Mouse (Mus musculus) limb, embryonic 11.5 days (tissue): ENCODE data around the gene Dcxr. TPM values are rescaled to one million over a fixed set of nuclear protein-coding genes. Genes with fewer than 3 reads are reported as not detected.
A peak's percentile ranks its signal among the peaks of the same experiment; 100 is the strongest.
"Not testable (repeated sequence)": the region's sequence is repeated elsewhere in the genome, so short reads cannot be mapped to it uniquely, and the experiment has no call there.

Experiments
- ATAC-seq: fragments of 200-750 bp; cut with Nextera tagmentation; 2 replicates; pipeline ENCODE4 v1.8.0; 2017; ENCODE audit warnings: low read depth; ENCODE audit not compliant: insufficient number of reproducible peaks, low FRiP score, low TSS enrichment
- DNase-seq: peaks from one replicate; pipeline ENCODE4 v3.0.0-alpha.2; 2015; ENCODE audit warnings: low spot score
- H3K27ac ChIP-seq: fragments of 300-500 bp; sonication (generic); replicated peaks from 2 replicates; pipeline ENCODE4 v1.5.1; 2014; ENCODE audit warnings: low read depth, mild to moderate bottlenecking, low read length
- H3K27me3 ChIP-seq: fragments of 300-500 bp; sonication (generic); 2 replicates; pipeline ENCODE4 v1.6.1; 2014; ENCODE audit warnings: mild to moderate bottlenecking, low read length, mixed read lengths; ENCODE audit not compliant: control insufficient read depth, insufficient read depth
- H3K36me3 ChIP-seq: fragments of 300-500 bp; sonication (generic); 2 replicates; pipeline ENCODE4 v1.6.1; 2014; ENCODE audit warnings: mild to moderate bottlenecking, low read length, moderate library complexity, mixed read lengths; ENCODE audit not compliant: control insufficient read depth, insufficient read depth
- H3K4me1 ChIP-seq: fragments of 300-500 bp; sonication (generic); 2 replicates; pipeline ENCODE4 v1.6.1; 2014; ENCODE audit warnings: low read length, mixed read lengths; ENCODE audit not compliant: control insufficient read depth, insufficient read depth
- H3K4me2 ChIP-seq: fragments of 300-500 bp; sonication (generic); 2 replicates; pipeline ENCODE4 v1.6.1; 2014; ENCODE audit warnings: low read depth, mild to moderate bottlenecking, moderate library complexity; ENCODE audit not compliant: severe bottlenecking
- H3K4me3 ChIP-seq: fragments of 300-500 bp; sonication (generic); 2 replicates; pipeline ENCODE4 v1.5.1; 2014; ENCODE audit warnings: low read depth, low read length
- H3K9ac ChIP-seq: fragments of 300-500 bp; sonication (generic); 2 replicates; pipeline ENCODE4 v1.6.1; 2014; ENCODE audit warnings: mild to moderate bottlenecking, low read length
- H3K9me3 ChIP-seq: fragments of 300-500 bp; sonication (generic); 2 replicates; pipeline ENCODE4 v1.6.1; 2016; ENCODE audit warnings: low read length; ENCODE audit not compliant: control insufficient read depth
- WGBS: fragments of 180-500 bp; shearing (Covaris S2); extraction: QIAGEN DNeasy Blood & Tissue Kit; methylation state at CpG from one replicate; pipeline ENCODE4 v1.1.7; 2014; 5-methylcytosine and 5-hydroxymethylcytosine counted together
- polyA plus RNA-seq: library from polyadenylated mRNA; unstranded; fragments of >200 nt; fragmentation: Nextera tagmentation; extraction: Ambion mirVana; gene quantifications from 2 replicates; pipeline ENCODE4 v1.2.1, GENCODE M21; 2014

The Dcxr gene
- polyA plus RNA-seq = 12.4 and 16.5 TPM in 2 replicates

DNA sequence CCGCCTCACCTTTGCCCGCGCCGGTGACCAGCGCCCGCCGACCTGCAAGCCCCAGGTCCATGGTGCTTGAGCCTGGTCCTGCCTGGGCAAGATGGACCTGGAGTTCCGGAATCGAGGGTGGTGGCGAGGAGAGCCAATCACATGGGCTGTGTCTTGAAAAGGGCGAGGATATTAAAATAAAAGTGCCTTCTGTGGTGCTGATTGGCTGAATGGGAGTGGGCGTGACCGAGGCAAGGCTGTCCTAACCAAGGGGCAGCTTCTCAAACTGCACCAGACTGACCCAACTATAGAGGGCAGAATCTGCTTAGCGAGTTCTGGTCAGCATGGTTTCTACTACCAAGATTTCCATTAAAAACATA, at the start of gene Dcxr:
TSS of gene Dcxr (minus strand) at position 113 of the 359 bp plus-strand sequence.
- 0 out of 2 replicates have a peak within 1 kb of the TSS, but pooled peaks have one; percentile 48 for H3K9ac ChIP-seq
- H3K4me1 ChIP-seq = peaks cover 7% of the 10 kb centered on the region; the same call in 1 of the 2 replicates
- peak within 1 kb of the TSS; percentile 77 for H3K4me2 ChIP-seq
- H3K4me3 ChIP-seq = peak within 1 kb of the TSS; percentile 50
- H3K9me3 ChIP-seq = no peaks in the 10 kb centered on the region
- peak; percentile 87 for DNase-seq
- peak; percentile 85 for ATAC-seq
- no peaks in the 10 kb centered on the region for H3K27me3 ChIP-seq
- WGBS = under 1% methylated on average over 14 of the region's 14 CpGs
- no peak within 1 kb of the TSS for H3K27ac ChIP-seq
- H3K36me3 ChIP-seq = no peaks in the 10 kb centered on the region

DNA sequence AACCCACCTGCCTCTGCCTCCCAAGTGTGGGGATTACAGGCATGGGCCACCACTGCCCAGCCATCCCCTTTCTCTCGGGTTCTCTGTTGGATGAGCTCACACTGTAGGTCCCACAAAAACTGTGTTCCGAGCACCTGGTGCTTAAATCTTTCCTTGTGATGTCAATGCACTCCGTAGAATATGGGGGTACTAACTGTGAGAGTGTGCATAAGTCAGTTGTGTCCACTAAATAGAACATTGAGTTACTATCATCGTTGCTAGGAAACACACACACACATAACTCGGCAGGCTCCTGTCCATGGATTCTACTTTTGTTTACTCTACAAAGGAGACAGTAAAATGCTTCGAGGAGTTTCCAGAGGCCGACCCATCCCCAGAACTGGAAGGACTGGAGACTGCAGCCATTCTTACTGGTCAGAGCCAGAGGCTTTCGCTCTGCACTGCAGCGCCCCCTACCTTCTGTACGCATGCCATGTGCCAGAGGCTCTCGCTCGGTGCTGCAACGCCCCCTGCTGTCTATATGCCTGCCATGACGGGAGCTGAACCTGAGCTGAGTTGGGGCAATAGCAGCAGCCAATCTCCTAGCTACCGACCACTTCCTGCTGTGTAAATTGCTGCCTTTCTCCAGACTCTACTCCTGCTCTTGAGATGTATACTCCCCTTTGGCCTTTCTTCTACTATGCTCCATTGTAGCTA, 48.8 kb upstream of the Dcxr start:
- peak; percentile 74; the same call in 1 of the 2 replicates for ATAC-seq
- no peak overlapping the region for H3K4me2 ChIP-seq
- peak; percentile 97 for DNase-seq
- no peaks in the 10 kb centered on the region for H3K27me3 ChIP-seq
- H3K9ac ChIP-seq = no peak overlapping the region
- no peaks in the 10 kb centered on the region for H3K9me3 ChIP-seq
- H3K27ac ChIP-seq = no peak overlapping the region
- H3K4me1 ChIP-seq = 0 out of 2 replicates have a peak, but pooled peaks cover 2% of the 10 kb centered on the region
- no peaks in the 10 kb centered on the region for H3K36me3 ChIP-seq
- 30% methylated on average over 15 of the region's 15 CpGs for WGBS
- H3K4me3 ChIP-seq = no peak overlapping the region

DNA sequence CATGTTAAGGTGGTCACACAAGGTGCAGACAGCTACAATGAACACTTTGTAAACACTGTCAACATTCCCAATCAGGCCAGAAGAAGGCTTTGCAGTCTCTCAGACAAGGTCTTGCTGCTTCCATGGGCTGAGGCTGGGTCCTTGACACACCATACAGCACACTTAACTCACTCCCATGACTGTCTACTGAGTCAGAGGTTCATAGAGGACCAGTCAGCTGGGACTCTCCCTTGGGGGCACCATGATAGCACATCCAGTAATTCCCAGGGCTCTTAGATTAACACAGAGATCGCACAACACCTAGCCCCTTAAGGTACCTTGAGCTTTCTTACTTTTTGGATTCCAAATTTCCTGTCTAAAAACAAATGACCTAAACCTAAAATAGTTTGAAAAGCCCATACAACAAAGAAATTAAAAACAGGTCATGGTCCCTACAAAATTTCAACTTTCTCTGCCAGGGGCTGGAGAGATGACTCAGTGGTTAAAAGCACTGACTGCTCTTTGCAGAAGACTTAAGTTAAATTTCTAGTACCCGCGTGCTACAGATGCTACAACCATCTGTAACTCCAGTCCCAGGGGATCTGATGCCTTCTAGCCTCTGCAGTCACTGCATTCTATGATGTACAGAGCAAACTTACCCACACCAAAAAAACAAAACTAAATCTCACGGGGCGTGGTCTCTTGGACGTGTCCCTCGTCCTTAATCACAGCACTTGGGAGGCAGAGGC, 46.5 kb upstream of the Dcxr start:
- 86% methylated on average over 7 of the region's 7 CpGs for WGBS
- H3K27me3 ChIP-seq = no peaks in the 10 kb centered on the region
- no peak overlapping the region for H3K9ac ChIP-seq
- 0 out of 2 replicates have a peak, but pooled peaks cover 2% of the 10 kb centered on the region for H3K4me1 ChIP-seq
- H3K4me3 ChIP-seq = no peak overlapping the region
- no peak for DNase-seq
- H3K9me3 ChIP-seq = no peaks in the 10 kb centered on the region
- H3K4me2 ChIP-seq = no peak overlapping the region
- H3K27ac ChIP-seq = no peak overlapping the region
- no peak for ATAC-seq
- no peaks in the 10 kb centered on the region for H3K36me3 ChIP-seq

DNA sequence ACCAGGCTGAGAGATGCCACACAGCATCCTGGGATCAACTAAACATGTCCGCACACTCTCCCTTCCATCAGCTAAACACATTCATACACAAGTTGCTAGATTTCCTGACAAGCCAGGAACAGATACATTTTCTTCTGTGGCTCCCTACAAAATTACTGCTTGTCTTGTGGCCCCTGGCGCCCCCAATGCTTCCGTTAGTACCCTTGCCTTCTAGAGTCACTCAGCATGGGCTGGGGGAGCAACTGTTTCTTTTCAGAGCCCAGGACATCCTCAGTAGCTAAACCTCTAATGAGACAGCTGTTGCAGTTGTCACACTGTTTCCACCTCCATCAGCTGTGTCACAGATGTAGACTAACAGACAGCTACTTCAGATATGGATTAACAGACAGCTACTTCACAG, 45.7 kb upstream of the Dcxr start:
- no peaks in the 10 kb centered on the region for H3K27me3 ChIP-seq
- no peak overlapping the region for H3K27ac ChIP-seq
- H3K4me1 ChIP-seq = 0 out of 2 replicates have a peak, but pooled peaks cover 2% of the 10 kb centered on the region
- no peaks in the 10 kb centered on the region for H3K36me3 ChIP-seq
- DNase-seq (no peak), ATAC-seq (no peak)
- 74% methylated on average over 3 of the region's 3 CpGs for WGBS
- H3K4me2 ChIP-seq = no peak overlapping the region
- no peak overlapping the region for H3K4me3 ChIP-seq
- no peaks in the 10 kb centered on the region for H3K9me3 ChIP-seq
- no peak overlapping the region for H3K9ac ChIP-seq

DNA sequence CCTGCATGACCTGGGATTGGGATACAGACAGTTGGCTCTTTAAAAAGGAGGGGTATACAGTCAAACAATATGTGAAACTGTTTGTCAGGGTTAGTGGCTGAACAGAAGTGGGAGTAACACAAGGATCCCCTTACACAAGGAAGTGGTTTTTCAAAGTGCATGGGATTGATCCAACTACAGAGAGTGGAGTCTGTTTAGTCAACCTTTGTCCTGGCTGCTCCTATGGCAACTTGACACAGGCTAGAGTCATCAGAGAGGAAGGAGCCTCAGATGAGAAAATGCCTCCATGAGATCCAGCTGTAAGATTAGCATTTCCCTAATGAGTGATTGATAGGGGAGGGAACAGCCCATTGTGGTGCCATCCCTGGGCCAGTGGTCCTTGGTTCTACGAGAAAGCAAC, 41.1 kb upstream of the Dcxr start:
- 69% methylated on average over 1 of the region's 1 CpGs for WGBS
- Histone ChIP-seq H3K4me2 (no peak overlapping the region), H3K4me1 (no peaks in the 10 kb centered on the region), H3K9ac (no peak overlapping the region), H3K9me3 (no peaks in the 10 kb centered on the region), H3K4me3 (no peak overlapping the region), H3K36me3 (no peaks in the 10 kb centered on the region), H3K27ac (no peak overlapping the region), H3K27me3 (no peaks in the 10 kb centered on the region)
- DNase-seq (no peak), ATAC-seq (no peak)

DNA sequence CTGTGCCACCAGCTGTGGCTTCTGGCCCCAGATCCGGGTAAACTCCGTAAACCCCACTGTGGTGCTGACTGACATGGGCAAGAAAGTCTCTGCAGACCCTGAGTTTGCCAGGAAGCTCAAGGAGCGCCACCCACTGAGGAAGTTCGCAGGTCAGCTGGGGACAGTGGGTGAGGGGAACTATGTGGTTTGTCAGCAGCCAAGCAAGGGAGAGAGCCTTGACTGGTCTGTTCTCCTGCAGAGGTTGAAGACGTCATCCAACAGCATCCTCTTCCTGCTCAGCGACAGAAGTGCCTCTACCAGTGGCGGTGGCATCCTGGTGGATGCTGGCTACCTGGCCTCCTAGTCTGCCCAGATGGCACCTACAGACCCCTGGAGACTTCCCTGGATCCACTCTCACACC, 39.9 kb upstream of the Dcxr start:
- WGBS = 76% methylated on average over 3 of the region's 7 CpGs
- H3K4me2 ChIP-seq, H3K4me1 ChIP-seq, H3K27ac ChIP-seq, ATAC-seq, H3K4me3 ChIP-seq, H3K9ac ChIP-seq, DNase-seq, H3K9me3 ChIP-seq, H3K36me3 ChIP-seq, H3K27me3 ChIP-seq: not testable (repeated sequence)

DNA sequence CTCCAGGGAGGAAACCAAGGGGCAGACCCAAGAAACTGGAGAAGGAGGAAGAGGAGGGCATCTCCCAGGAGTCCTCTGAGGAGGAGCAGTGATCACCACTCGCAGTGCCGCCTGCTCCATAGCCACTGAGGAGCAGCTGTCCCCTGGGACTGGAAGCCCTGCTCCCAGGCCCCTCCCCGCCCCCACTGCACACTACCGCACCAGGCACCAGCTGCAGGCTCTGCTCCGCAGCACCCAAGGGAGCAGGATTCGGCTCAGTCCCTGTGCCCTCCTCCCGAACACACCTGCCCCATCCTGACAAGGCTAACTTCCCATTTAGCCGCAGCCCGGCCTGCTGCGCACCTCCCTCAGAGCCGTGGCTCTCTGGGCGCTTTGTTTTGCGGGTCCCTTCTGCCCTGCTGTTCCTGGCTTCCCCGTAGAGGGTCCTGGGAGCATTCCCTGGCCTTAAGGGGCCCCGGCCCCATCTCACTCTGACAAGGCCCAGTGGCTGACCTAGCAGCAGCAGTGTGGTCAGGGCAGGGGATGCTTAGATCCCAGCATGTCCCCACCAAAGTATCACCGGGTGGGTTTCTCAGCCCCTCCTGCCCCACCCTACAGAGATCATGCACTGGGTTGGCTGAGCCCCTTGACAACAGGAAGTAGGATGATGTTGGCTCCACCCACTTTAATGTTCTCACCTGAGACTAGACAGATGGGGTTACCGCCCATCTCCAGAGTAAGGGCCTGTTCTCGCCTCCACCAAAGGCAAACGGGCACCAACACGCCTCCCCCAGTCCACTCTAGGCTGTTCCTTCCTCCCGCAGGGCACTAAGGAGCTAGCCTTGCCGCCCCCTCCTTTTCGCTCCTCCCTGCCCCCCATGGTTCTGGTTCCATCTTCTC, 36.3 kb upstream of the Dcxr start:
- H3K4me1 ChIP-seq, H3K4me2 ChIP-seq, H3K27me3 ChIP-seq, H3K36me3 ChIP-seq, H3K27ac ChIP-seq, ATAC-seq, H3K9me3 ChIP-seq, DNase-seq, H3K9ac ChIP-seq, H3K4me3 ChIP-seq: not testable (repeated sequence)
- WGBS = 0% methylated on average over 3 of the region's 23 CpGs

DNA sequence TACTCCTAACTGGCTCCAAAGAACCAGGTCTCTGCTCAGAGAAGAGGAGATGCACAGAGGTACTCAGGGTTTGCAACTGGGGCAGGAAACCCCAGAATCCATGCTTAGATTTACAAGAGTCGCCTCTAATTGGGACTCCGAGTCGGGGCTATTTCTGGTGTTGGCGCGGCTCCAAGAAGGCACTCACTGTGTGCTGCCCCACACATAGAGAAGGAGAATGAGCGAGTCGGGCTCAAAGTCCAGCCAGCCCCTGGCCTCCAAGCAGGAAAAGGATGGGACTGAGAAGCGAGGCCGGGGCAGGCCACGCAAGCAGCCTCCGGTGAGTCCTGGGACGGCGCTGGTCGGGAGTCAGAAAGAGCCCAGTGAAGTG, 35.6 kb upstream of the Dcxr start, which contains the start of gene Hmga1b:
TSS of gene Hmga1b (plus strand) at position 123 of the 370 bp plus-strand sequence.
- H3K4me3 ChIP-seq, H3K4me1 ChIP-seq, DNase-seq, H3K9me3 ChIP-seq, H3K4me2 ChIP-seq, H3K27ac ChIP-seq, H3K9ac ChIP-seq, H3K36me3 ChIP-seq, H3K27me3 ChIP-seq, ATAC-seq: not testable (repeated sequence)
- whole genome bisulfite sequencing = 23% methylated on average over 13 of the region's 14 CpGs
